Mouse (Mus musculus): ENCODE data around the gene Spin1.

DNA sequence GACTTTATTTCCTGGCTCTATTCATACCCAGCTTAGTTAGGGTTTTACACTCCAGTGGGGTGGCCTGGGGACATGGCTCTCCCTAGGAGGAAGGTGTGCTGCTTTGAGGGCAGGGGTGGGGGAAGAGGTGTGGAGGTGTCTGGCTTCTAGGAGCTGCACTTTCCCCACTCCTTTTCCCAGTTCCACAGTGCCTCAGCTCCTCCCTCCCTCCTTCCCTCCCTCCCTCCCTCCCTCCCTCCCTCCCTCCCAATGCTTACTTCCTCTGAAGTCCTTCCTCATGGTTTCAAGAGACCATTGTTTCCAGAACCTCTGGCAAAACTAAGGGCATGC is 37.0 kb downstream of the Spin1 start:
- TF ChIP-seq CTCF (IDR thresholded peaks at IDR 0.05; ENCODE audit: extremely low read depth, insufficient read length, insufficient replicate concordance, low read depth, low read length) (no peak), POLR2A (IDR thresholded peaks at IDR 0.05; ENCODE audit: low read depth, low read length) (no peak)

Data from small intestine, adult 2 months (tissue).